In the genomic region with DNA sequence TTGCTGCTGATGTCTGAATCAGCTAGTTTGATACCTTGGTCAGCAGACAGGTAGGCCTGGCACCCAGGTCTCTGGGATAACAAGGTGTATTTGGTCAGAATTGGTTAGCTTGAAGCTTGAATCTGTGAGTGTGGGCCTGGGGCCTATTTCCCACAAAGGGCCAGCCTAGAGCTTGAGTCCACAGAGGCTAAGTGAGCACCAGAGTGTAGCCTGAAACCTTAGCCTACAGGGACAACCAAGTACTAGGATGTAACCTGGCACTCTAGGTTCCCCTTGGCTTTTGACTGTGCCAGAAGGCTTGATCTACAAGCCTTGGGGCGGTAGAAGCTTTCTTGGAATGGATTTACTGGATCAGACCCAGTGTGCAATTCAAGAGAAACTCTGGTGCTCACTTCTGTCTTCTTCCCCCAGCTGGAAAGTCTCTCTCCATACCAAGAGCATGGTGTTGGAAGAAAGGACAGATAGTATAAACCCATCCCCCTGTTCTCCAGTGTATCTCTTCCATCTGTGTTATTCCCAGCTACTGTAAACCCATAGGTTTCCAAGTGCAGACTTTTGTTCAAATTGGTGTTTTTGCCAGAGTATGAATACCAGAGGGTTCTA, we compare ENCODE assay signal across 14 mouse cellular contexts. TPM values are rescaled to one million over a fixed set of nuclear protein-coding genes. Genes with fewer than 3 reads are reported as not detected.
DNase-seq lines count a peak whose midpoint lies in the region; TF ChIP-seq lines count a peak whose summit lies in the region.
"Had no signal": no experiment of that assay in that cellular context is flagged by ENCODE, and none has a peak within 500 bp of the region (broad histone marks: within the 10 kb centered on the region; RNA-seq: fewer than 3 reads in every experiment).

No protein-coding gene starts in this region.

- peak; percentile 91 for DNase-seq in heart, adult 11 months
- DNase-seq in heart, postnatal 10 days = no peak
- no peak for DNase-seq in left cerebral cortex, adult 2 months (ENCODE audit: extremely low spot score in 1 of 2, low spot score in 2 of 2)
- DNase-seq in left cerebral cortex, postnatal 4 days = no peak
- DNase-seq in adipocyte (ENCODE audit: low spot score) = peak; percentile 36
- peak; percentile 14 for DNase-seq in lung, postnatal 10 days
- DNase-seq in cerebellum, adult 8-10 months = no peak
- DNase-seq: B cell, adult 2 months; cerebellum, adult 18-20 months; liver, embryonic 13.5 days; right cerebral cortex, adult 18-20 months; spleen, adult 18-20 months had no signal

- peak overlapping the region; percentile 58 for H3K27ac ChIP-seq in left cerebral cortex, adult 2 months
- H3K27ac ChIP-seq: liver, embryonic 13.5 days; midbrain, embryonic 15.5 days; stomach, embryonic 15.5 days had no signal

- intact Hi-C loops in heart, postnatal 10 days (cut with DNase I) = no loop called here
- intact Hi-C loops in left cerebral cortex, adult 2 months (cut with DNase I) = no loop called here
- intact Hi-C loops in left cerebral cortex, postnatal 4 days (cut with DNase I) = no loop called here

- no peak for TF ChIP-seq CTCF in left cerebral cortex, adult 2 months (IDR thresholded peaks at IDR 0.05)

- no peak overlapping the region for H3K4me3 ChIP-seq in left cerebral cortex, adult 2 months
- H3K4me3 ChIP-seq: liver, embryonic 13.5 days; midbrain, embryonic 15.5 days; stomach, embryonic 15.5 days had no signal

RNA-seq across cellular contexts. Expression of gene Xdh, which starts 11.9 kb away (rescaled TPM):
- 10 to 100 TPM in 1 of 2 experiments, 1 to 10 TPM in 1; 7.3 to 18.2 TPM for total RNA-seq in heart, postnatal 10 days (2021)
- total RNA-seq in left cerebral cortex, adult 2 months (2021) = 10 to 100 TPM; 15.4 to 17.6 TPM
- total RNA-seq in left cerebral cortex, postnatal 4 days (2021) = under 1 TPM; 0.38 to 0.58 TPM

Comparison
In these comparisons a context has a peak if more than half of its experiments do, and no peak if none do; other contexts are left out.
1. DNase-seq: peak in heart, adult 11 months (single experiment), adipocyte (single experiment) and lung, postnatal 10 days (single experiment); none in heart, postnatal 10 days (0 of 2), left cerebral cortex, adult 2 months (0 of 2), left cerebral cortex, postnatal 4 days (single experiment) and cerebellum, adult 8-10 months (single experiment).
2. RNA of gene Xdh, which starts 11.9 kb away (total RNA-seq): 7.3 to 18.2 TPM in heart, postnatal 10 days and 15.4 to 17.6 TPM in left cerebral cortex, adult 2 months; 0.38 to 0.58 TPM in left cerebral cortex, postnatal 4 days; every median in the first group is over 4 times any median in the second.